Comparison of ENCODE assay signal across 20 mouse cellular contexts in genomic region chr7:64539450-64540148, GRCm38 (mm10). TPM values are rescaled to one million over a fixed set of nuclear protein-coding genes. Genes with fewer than 3 reads are reported as not detected.
A peak's percentile ranks its signal among the peaks of the same experiment; 100 is the strongest.
DNase-seq lines count a peak whose midpoint lies in the region; ATAC-seq and TF ChIP-seq lines count a peak whose summit lies in the region.
"Had no signal": no experiment of that assay in that cellular context is flagged by ENCODE, and none has a peak within 500 bp of the region (broad histone marks: within the 10 kb centered on the region; RNA-seq: fewer than 3 reads in every experiment).

No protein-coding gene starts in this region.

- H3K9me3 ChIP-seq in forebrain, postnatal 0 days (ENCODE audit: low read length): no peaks in the 10 kb centered on the region
- H3K9me3 ChIP-seq in midbrain, embryonic 11.5 days (ENCODE audit: control insufficient read depth, low read length): no peaks in the 10 kb centered on the region
- H3K9me3 ChIP-seq in neural tube, embryonic 15.5 days (replicated peaks): no peaks in the 10 kb centered on the region
- H3K9me3 ChIP-seq: embryonic facial prominence, embryonic 15.5 days; limb, embryonic 12.5 days had no signal

- peaks cover 2% of the 10 kb centered on the region; the same call in 1 of the 2 replicates for H3K36me3 ChIP-seq in forebrain, postnatal 0 days (ENCODE audit: insufficient read depth)
- H3K36me3 ChIP-seq in midbrain, embryonic 11.5 days (ENCODE audit: control insufficient read depth, insufficient read depth, low read length): no peaks in the 10 kb centered on the region
- peaks cover 2% of the 10 kb centered on the region; the same call in 1 of the 2 replicates for H3K36me3 ChIP-seq in neural tube, embryonic 15.5 days
- H3K36me3 ChIP-seq: embryonic facial prominence, embryonic 15.5 days; limb, embryonic 12.5 days had no signal

- H3K4me1 ChIP-seq in forebrain, postnatal 0 days (ENCODE audit: insufficient read depth): 0 out of 2 replicates have a peak, but pooled peaks cover 3% of the 10 kb centered on the region
- H3K4me1 ChIP-seq in midbrain, embryonic 11.5 days (ENCODE audit: control insufficient read depth, insufficient read depth, low read length): no peaks in the 10 kb centered on the region
- peaks cover 10% of the 10 kb centered on the region for H3K4me1 ChIP-seq in neural tube, embryonic 15.5 days
- H3K4me1 ChIP-seq: embryonic facial prominence, embryonic 15.5 days; limb, embryonic 12.5 days had no signal

- H3K9ac ChIP-seq in forebrain, postnatal 0 days: no peak overlapping the region
- H3K9ac ChIP-seq in midbrain, embryonic 11.5 days (ENCODE audit: low read length): no peak overlapping the region
- H3K9ac ChIP-seq in neural tube, embryonic 15.5 days (replicated peaks): 0 out of 2 replicates have a peak overlapping the region, but pooled peaks have one; percentile 15
- H3K9ac ChIP-seq: embryonic facial prominence, embryonic 15.5 days; limb, embryonic 12.5 days had no signal

- no peak overlapping the region for H3K4me2 ChIP-seq in forebrain, postnatal 0 days (ENCODE audit: low read depth)
- no peak overlapping the region for H3K4me2 ChIP-seq in midbrain, embryonic 11.5 days
- H3K4me2 ChIP-seq in neural tube, embryonic 15.5 days: peak overlapping the region; percentile 19; the same call in 1 of the 2 replicates
- H3K4me2 ChIP-seq: embryonic facial prominence, embryonic 15.5 days; limb, embryonic 12.5 days had no signal

- DNase-seq in frontal cortex, postnatal 36 days (ENCODE audit: low spot score in 2 of 2): no peak
- no peak for DNase-seq in forebrain, postnatal 0 days
- DNase-seq in midbrain, embryonic 11.5 days (ENCODE audit: low spot score, missing footprints): peak; percentile 72
- DNase-seq in adrenal gland, adult 18-20 months (ENCODE audit: low spot score in 2 of 2): no peak
- no peak for DNase-seq in cerebellum, postnatal 14 days
- no peak for DNase-seq in right cerebral cortex, adult 18-20 months
- DNase-seq: adrenal gland, postnatal 36 days; cerebellum, adult 11 months; heart, adult 2 months; kidney, adult 11 months; kidney, postnatal 36 days; lung, postnatal 36 days; spleen, adult 18-20 months; thymus, postnatal 14 days had no signal

- H3K27ac ChIP-seq in forebrain, postnatal 0 days (ENCODE audit: low read depth, low read length): peak overlapping the region; percentile 21; the same call in 1 of the 2 replicates
- peak overlapping the region; percentile 21; the same call in 1 of the 2 replicates for H3K27ac ChIP-seq in midbrain, embryonic 11.5 days (ENCODE audit: low read depth, low read length)
- peak overlapping the region; percentile 69 for H3K27ac ChIP-seq in neural tube, embryonic 15.5 days (replicated peaks)
- H3K27ac ChIP-seq: embryonic facial prominence, embryonic 15.5 days; heart, adult 2 months; limb, embryonic 12.5 days had no signal

- TF ChIP-seq CTCF in forebrain, postnatal 0 days (IDR thresholded peaks at IDR 0.05; ENCODE audit: low read depth): no peak

- ATAC-seq in frontal cortex, adult (ENCODE audit: low TSS enrichment): peak; percentile 61
- peak; percentile 48 for ATAC-seq in forebrain, postnatal 0 days
- peak; percentile 61 for ATAC-seq in midbrain, embryonic 11.5 days (ENCODE audit: low FRiP score)
- peak; percentile 78 for ATAC-seq in neural tube, embryonic 15.5 days (ENCODE audit: low FRiP score)

- H3K4me3 ChIP-seq in forebrain, postnatal 0 days (ENCODE audit: low read depth, low read length): no peak overlapping the region
- no peak overlapping the region for H3K4me3 ChIP-seq in midbrain, embryonic 11.5 days (ENCODE audit: low read depth, low read length)
- no peak overlapping the region for H3K4me3 ChIP-seq in neural tube, embryonic 15.5 days (replicated peaks)
- H3K4me3 ChIP-seq: embryonic facial prominence, embryonic 15.5 days; heart, adult 2 months; limb, embryonic 12.5 days had no signal

- no peaks in the 10 kb centered on the region for H3K27me3 ChIP-seq in forebrain, postnatal 0 days (ENCODE audit: insufficient read depth, low read length)
- no peaks in the 10 kb centered on the region for H3K27me3 ChIP-seq in midbrain, embryonic 11.5 days (ENCODE audit: control insufficient read depth, insufficient read depth, low read length)
- H3K27me3 ChIP-seq in neural tube, embryonic 15.5 days (replicated peaks): no peaks in the 10 kb centered on the region
- H3K27me3 ChIP-seq: embryonic facial prominence, embryonic 15.5 days; limb, embryonic 12.5 days had no signal

- WGBS in forebrain, postnatal 0 days: 57% methylated on average over 10 of the region's 10 CpGs
- WGBS in midbrain, embryonic 11.5 days: 57% methylated on average over 10 of the region's 10 CpGs
- 26% methylated on average over 10 of the region's 10 CpGs for WGBS in neural tube, embryonic 15.5 days

RNA-seq across cellular contexts. Expression of gene Apba2, which starts 38.1 kb away (rescaled TPM):
- total RNA-seq in forebrain, postnatal 0 days (2014; rRNA removed): 332 and 333 TPM in 2 replicates
- 164 and 227 TPM in 2 replicates for polyA plus RNA-seq in forebrain, postnatal 0 days (2015; fragmentation: Nextera tagmentation; extraction: Ambion mirVana)
- polyA plus RNA-seq in midbrain, embryonic 11.5 days (2014; fragmentation: Nextera tagmentation; extraction: Ambion mirVana): 68.3 and 82.4 TPM in 2 replicates
- polyA plus RNA-seq in neural tube, embryonic 15.5 days (2015; fragmentation: Nextera tagmentation; extraction: Ambion mirVana): 144 and 178 TPM in 2 replicates
- under 1 TPM in 1 of 2 experiments, not detected in 1; 0.38 TPM for total RNA-seq in adrenal gland, adult 18-20 months (2021)
- total RNA-seq: common myeloid progenitor, adult 5-6 weeks; MEL had no signal
